Mouse (Mus musculus) neural tube, embryonic 11.5 days (tissue): ENCODE results near the gene Rrn3. TPM values are rescaled to one million over a fixed set of nuclear protein-coding genes. Genes with fewer than 3 reads are reported as not detected.
"Not testable (repeated sequence)": the region's sequence is repeated elsewhere in the genome, so short reads cannot be mapped to it uniquely, and the experiment has no call there.

Source experiments
- ATAC-seq: fragments of 200-750 bp; cut with Nextera tagmentation; 2 replicates; pipeline ENCODE4 v1.8.0; 2017; ENCODE audit warnings: moderate number of reproducible peaks, mild to moderate bottlenecking, moderate TSS enrichment, moderate library complexity; ENCODE audit not compliant: insufficient read depth, low FRiP score, low TSS enrichment
- DNase-seq: peaks from one replicate; pipeline ENCODE4 v3.0.0-alpha.2; 2015; ENCODE audit warnings: low spot score
- H3K27ac ChIP-seq: fragments of 300-500 bp; sonication (generic); 2 replicates; pipeline ENCODE4 v1.5.1; 2014; ENCODE audit warnings: low read depth, mild to moderate bottlenecking, low read length
- H3K27me3 ChIP-seq: fragments of 300-500 bp; sonication (generic); 2 replicates; pipeline ENCODE4 v1.6.1; 2014; ENCODE audit warnings: mild to moderate bottlenecking, low read length, mixed read lengths; ENCODE audit not compliant: control insufficient read depth, insufficient read depth
- H3K36me3 ChIP-seq: fragments of 300-500 bp; sonication (generic); 2 replicates; pipeline ENCODE4 v1.6.1; 2014; ENCODE audit warnings: mild to moderate bottlenecking, low read length, moderate library complexity, mixed read lengths; ENCODE audit not compliant: control insufficient read depth, insufficient read depth
- H3K4me1 ChIP-seq: fragments of 300-500 bp; sonication (generic); 2 replicates; pipeline ENCODE4 v1.6.1; 2014; ENCODE audit warnings: low read length, mixed read lengths; ENCODE audit not compliant: control insufficient read depth, insufficient read depth
- H3K4me2 ChIP-seq: fragments of 300-500 bp; sonication (generic); 2 replicates; pipeline ENCODE4 v1.6.1; 2014; ENCODE audit warnings: low read depth, mild to moderate bottlenecking, moderate library complexity
- H3K4me3 ChIP-seq: fragments of 300-500 bp; sonication (generic); 2 replicates; pipeline ENCODE4 v1.5.1; 2014; ENCODE audit warnings: low read depth, low read length
- H3K9ac ChIP-seq: fragments of 300-500 bp; sonication (generic); 2 replicates; pipeline ENCODE4 v1.6.1; 2014; ENCODE audit warnings: mild to moderate bottlenecking, low read length
- H3K9me3 ChIP-seq: fragments of 300-500 bp; sonication (generic); 2 replicates; pipeline ENCODE4 v1.6.1; 2016; ENCODE audit warnings: low read length; ENCODE audit not compliant: control insufficient read depth
- WGBS: fragments of 180-500 bp; shearing (Covaris S2); extraction: QIAGEN DNeasy Blood & Tissue Kit; methylation state at CpG from one replicate; pipeline ENCODE4 v1.1.7; 2014; 5-methylcytosine and 5-hydroxymethylcytosine counted together
- polyA plus RNA-seq: library from polyadenylated mRNA; unstranded; fragments of >200 nt; fragmentation: Nextera tagmentation; extraction: Ambion mirVana; gene quantifications from 2 replicates; pipeline ENCODE4 v1.2.1, GENCODE M21; 2014

Rrn3 gene
- polyA plus RNA-seq, 1 experiment from 2014 or later = 124 TPM

- not testable (repeated sequence) for H3K4me3 ChIP-seq, H3K9me3 ChIP-seq, H3K4me2 ChIP-seq, H3K27me3 ChIP-seq, DNase-seq, ATAC-seq, H3K27ac ChIP-seq, H3K9ac ChIP-seq, H3K36me3 ChIP-seq, H3K4me1 ChIP-seq
- WGBS = 63% methylated on average over 4 of the region's 4 CpGs
Measured at GRCm38 (mm10) chr16:13771603-13772002, 8.9 kb upstream of the Rrn3 start.

GRCm38 (mm10) chr16:13772051-13772450, 8.5 kb upstream of the Rrn3 start:
- 82% methylated on average over 5 of the region's 5 CpGs for WGBS
- not testable (repeated sequence) for ATAC-seq, H3K9me3 ChIP-seq, H3K27me3 ChIP-seq, H3K36me3 ChIP-seq, H3K4me1 ChIP-seq, H3K4me2 ChIP-seq, H3K9ac ChIP-seq, H3K27ac ChIP-seq, DNase-seq, H3K4me3 ChIP-seq

GRCm38 (mm10) chr16:13774011-13774410, 6.5 kb upstream of the Rrn3 start:
- not testable (repeated sequence) for H3K4me1 ChIP-seq, H3K27me3 ChIP-seq, DNase-seq, H3K9me3 ChIP-seq, H3K9ac ChIP-seq, H3K4me3 ChIP-seq, ATAC-seq, H3K27ac ChIP-seq, H3K4me2 ChIP-seq, H3K36me3 ChIP-seq
- WGBS = 90% methylated on average over 2 of the region's 2 CpGs

- ATAC-seq, H3K4me2 ChIP-seq, DNase-seq: not testable (repeated sequence)
Measured at GRCm38 (mm10) chr16:13774651-13775050, 5.9 kb upstream of the Rrn3 start.

GRCm38 (mm10) chr16:13781216-13781615, 708 bp downstream of the Rrn3 start:
- Histone ChIP-seq H3K27me3 (no peaks in the 10 kb centered on the region), H3K4me1 (peaks cover 4% of the 10 kb centered on the region; the same call in 1 of the 2 replicates), H3K9ac (peak overlapping the region; percentile 91), H3K4me3 (peak overlapping the region; percentile 86), H3K36me3 (peaks cover 4% of the 10 kb centered on the region), H3K4me2 (peak overlapping the region; percentile 75), H3K9me3 (no peaks in the 10 kb centered on the region), H3K27ac (no peak overlapping the region)
- no peak for DNase-seq
- WGBS = 35% methylated on average over 8 of the region's 8 CpGs
- no peak for ATAC-seq

More at GRCm38 (mm10) chr16:13774651-13775050, 5.9 kb upstream of the Rrn3 start:
- H3K27ac ChIP-seq, H3K9ac ChIP-seq, H3K36me3 ChIP-seq, H3K9me3 ChIP-seq, H3K4me1 ChIP-seq, H3K4me3 ChIP-seq, H3K27me3 ChIP-seq: not testable (repeated sequence)
- 86% methylated on average over 3 of the region's 3 CpGs for WGBS

GRCm38 (mm10) chr16:13785932-13786331, 5.4 kb downstream of the Rrn3 start:
- H3K36me3 ChIP-seq = peaks cover 8% of the 10 kb centered on the region
- WGBS = 85% methylated on average over 3 of the region's 3 CpGs

GRCm38 (mm10) chr16:13793441-13793840, 12.9 kb downstream of the Rrn3 start:
- H3K36me3 ChIP-seq = peaks cover 26% of the 10 kb centered on the region
- not testable (repeated sequence) for DNase-seq, H3K27ac ChIP-seq, H3K4me1 ChIP-seq, H3K4me3 ChIP-seq, H3K9me3 ChIP-seq, H3K27me3 ChIP-seq, ATAC-seq, H3K4me2 ChIP-seq, H3K9ac ChIP-seq
- 100% methylated on average over 2 of the region's 2 CpGs for WGBS

More at GRCm38 (mm10) chr16:13785932-13786331, 5.4 kb downstream of the Rrn3 start:
- Histone ChIP-seq H3K4me2 (no peak overlapping the region), H3K9ac (no peak overlapping the region), H3K27me3 (no peaks in the 10 kb centered on the region), H3K27ac (no peak overlapping the region), H3K9me3 (no peaks in the 10 kb centered on the region), H3K4me1 (no peaks in the 10 kb centered on the region), H3K4me3 (no peak overlapping the region)
- ATAC-seq = no peak
- no peak for DNase-seq

- Histone ChIP-seq H3K4me1 (no peaks in the 10 kb centered on the region), H3K9me3 (no peaks in the 10 kb centered on the region), H3K4me3 (no peak overlapping the region), H3K36me3 (peaks cover 32% of the 10 kb centered on the region), H3K27me3 (no peaks in the 10 kb centered on the region), H3K9ac (no peak overlapping the region), H3K27ac (no peak overlapping the region), H3K4me2 (no peak overlapping the region)
- 93% methylated on average over 5 of the region's 5 CpGs for WGBS
- DNase-seq = no peak
- ATAC-seq = no peak
Measured at GRCm38 (mm10) chr16:13796746-13797175, 16.3 kb downstream of the Rrn3 start.

- Histone ChIP-seq H3K4me1 (no peaks in the 10 kb centered on the region), H3K4me2 (no peak overlapping the region), H3K27me3 (no peaks in the 10 kb centered on the region), H3K9me3 (no peaks in the 10 kb centered on the region), H3K36me3 (peaks cover 24% of the 10 kb centered on the region), H3K9ac (no peak overlapping the region), H3K27ac (no peak overlapping the region), H3K4me3 (no peak overlapping the region)
- ATAC-seq = no peak
- DNase-seq = no peak
- WGBS = 93% methylated on average over 4 of the region's 4 CpGs
Measured at GRCm38 (mm10) chr16:13801231-13801630, 20.7 kb downstream of the Rrn3 start.
